ENCODE assay signal across 23 mouse cellular contexts in genomic region chr13:17638008-17638407, GRCm38 (mm10). TPM values are rescaled to one million over a fixed set of nuclear protein-coding genes. Genes with fewer than 3 reads are reported as not detected.
DNase-seq lines count a peak whose midpoint lies in the region; ATAC-seq and TF ChIP-seq lines count a peak whose summit lies in the region.
"Had no signal": no experiment of that assay in that cellular context is flagged by ENCODE, and none has a peak within 500 bp of the region (broad histone marks: within the 10 kb centered on the region; RNA-seq: fewer than 3 reads in every experiment).

No protein-coding gene starts in this region.

- no peak overlapping the region for H3K27ac ChIP-seq in heart, postnatal 0 days (ENCODE audit: low read depth)
- no peak overlapping the region for H3K27ac ChIP-seq in heart, embryonic 12.5 days (ENCODE audit: poor library complexity, severe bottlenecking)
- H3K27ac ChIP-seq in lung, embryonic 14.5 days (ENCODE audit: low read depth) = no peak overlapping the region
- H3K27ac ChIP-seq: embryonic facial prominence, embryonic 12.5 days; forebrain, embryonic 12.5 days; forebrain, embryonic 15.5 days; heart, embryonic 13.5 days; hindbrain, embryonic 12.5 days; hindbrain, embryonic 15.5 days had no signal

- no peak overlapping the region for H3K4me3 ChIP-seq in heart, postnatal 0 days (ENCODE audit: low read depth, low read length)
- H3K4me3 ChIP-seq in heart, embryonic 12.5 days = no peak overlapping the region
- no peak overlapping the region for H3K4me3 ChIP-seq in lung, embryonic 14.5 days (ENCODE audit: low read depth, low read length)
- H3K4me3 ChIP-seq: embryonic facial prominence, embryonic 12.5 days; erythroblast, embryonic 14.5 days; forebrain, embryonic 12.5 days; forebrain, embryonic 15.5 days; heart, embryonic 13.5 days; hindbrain, embryonic 12.5 days; hindbrain, embryonic 15.5 days had no signal

- no peak for TF ChIP-seq CTCF in heart, postnatal 0 days (IDR thresholded peaks at IDR 0.05; ENCODE audit: low read depth)
- no peak for TF ChIP-seq CTCF in lung, embryonic 14.5 days (IDR thresholded peaks at IDR 0.05; ENCODE audit: low read depth)

- H3K4me2 ChIP-seq in heart, postnatal 0 days (ENCODE audit: low read depth, low read length) = no peak overlapping the region
- no peak overlapping the region for H3K4me2 ChIP-seq in heart, embryonic 12.5 days
- no peak overlapping the region for H3K4me2 ChIP-seq in lung, embryonic 14.5 days
- H3K4me2 ChIP-seq: embryonic facial prominence, embryonic 12.5 days; forebrain, embryonic 12.5 days; forebrain, embryonic 15.5 days; heart, embryonic 13.5 days; hindbrain, embryonic 12.5 days; hindbrain, embryonic 15.5 days had no signal

- TF ChIP-seq EP300 in heart, postnatal 0 days (IDR thresholded peaks at IDR 0.05; ENCODE audit: low read depth) = no peak

- no peaks in the 10 kb centered on the region for H3K4me1 ChIP-seq in heart, postnatal 0 days (ENCODE audit: control insufficient read depth, insufficient read depth)
- no peaks in the 10 kb centered on the region for H3K4me1 ChIP-seq in heart, embryonic 12.5 days (replicated peaks)
- no peaks in the 10 kb centered on the region for H3K4me1 ChIP-seq in lung, embryonic 14.5 days (ENCODE audit: insufficient read depth)
- H3K4me1 ChIP-seq: embryonic facial prominence, embryonic 12.5 days; forebrain, embryonic 12.5 days; forebrain, embryonic 15.5 days; heart, embryonic 13.5 days; hindbrain, embryonic 12.5 days; hindbrain, embryonic 15.5 days had no signal

- no peaks in the 10 kb centered on the region for H3K36me3 ChIP-seq in heart, postnatal 0 days (replicated peaks; ENCODE audit: control insufficient read depth, insufficient read depth, low read length)
- no peaks in the 10 kb centered on the region for H3K36me3 ChIP-seq in heart, embryonic 12.5 days
- H3K36me3 ChIP-seq in lung, embryonic 14.5 days (ENCODE audit: insufficient read depth) = no peaks in the 10 kb centered on the region
- H3K36me3 ChIP-seq: embryonic facial prominence, embryonic 12.5 days; forebrain, embryonic 12.5 days; forebrain, embryonic 15.5 days; heart, embryonic 13.5 days; hindbrain, embryonic 12.5 days; hindbrain, embryonic 15.5 days had no signal

- peak; percentile 5 for DNase-seq in heart, postnatal 0 days (ENCODE audit: low spot score)
- DNase-seq in lung, embryonic 14.5 days = peak; percentile 55
- no peak for DNase-seq in lung, postnatal 4 days
- peak; percentile 7 for DNase-seq in testis, postnatal 14 days (ENCODE audit: low spot score)
- DNase-seq in testis, postnatal 10 days (ENCODE audit: low spot score) = no peak
- DNase-seq in liver = no peak
- DNase-seq: adrenal gland, adult 8-10 months; adrenal gland, postnatal 25 days; cerebellum, adult 18-20 months; cerebellum, adult 9-10 months; cerebellum, postnatal 14 days; gastrocnemius, postnatal 25 days; heart, adult 18-20 months had no signal

- ATAC-seq in heart, postnatal 0 days (ENCODE audit: insufficient read depth, low read depth) = no peak
- ATAC-seq in heart, embryonic 12.5 days (ENCODE audit: insufficient number of reproducible peaks, low FRiP score) = no peak
- ATAC-seq in lung, embryonic 14.5 days (ENCODE audit: insufficient read depth) = peak; percentile 80; the same call in 1 of the 2 replicates
- peak; percentile 50; the same call in 1 of the 2 replicates for ATAC-seq in megakaryocyte-erythroid progenitor cell, adult 5-6 weeks (replicated peaks; ENCODE audit: low FRiP score, low TSS enrichment, poor library complexity, severe bottlenecking)
- ATAC-seq: activated CD4-positive, CD25-positive, alpha-beta regulatory T cell, adult 4 months; forebrain, embryonic 15.5 days had no signal

- H3K9ac ChIP-seq in heart, postnatal 0 days (replicated peaks; ENCODE audit: low read depth, low read length) = no peak overlapping the region
- no peak overlapping the region for H3K9ac ChIP-seq in heart, embryonic 12.5 days
- H3K9ac ChIP-seq in lung, embryonic 14.5 days = no peak overlapping the region
- H3K9ac ChIP-seq: embryonic facial prominence, embryonic 12.5 days; forebrain, embryonic 12.5 days; forebrain, embryonic 15.5 days; heart, embryonic 13.5 days; hindbrain, embryonic 12.5 days; hindbrain, embryonic 15.5 days had no signal

- H3K9me3 ChIP-seq in heart, postnatal 0 days (replicated peaks; ENCODE audit: control insufficient read depth, low read length) = no peaks in the 10 kb centered on the region
- no peaks in the 10 kb centered on the region for H3K9me3 ChIP-seq in heart, embryonic 12.5 days (replicated peaks)
- no peaks in the 10 kb centered on the region for H3K9me3 ChIP-seq in lung, embryonic 14.5 days (ENCODE audit: low read depth, low read length)
- H3K9me3 ChIP-seq: embryonic facial prominence, embryonic 12.5 days; forebrain, embryonic 12.5 days; forebrain, embryonic 15.5 days; heart, embryonic 13.5 days; hindbrain, embryonic 12.5 days; hindbrain, embryonic 15.5 days had no signal

- no peaks in the 10 kb centered on the region for H3K27me3 ChIP-seq in heart, postnatal 0 days (ENCODE audit: control insufficient read depth, insufficient read depth, low read length)
- no peaks in the 10 kb centered on the region for H3K27me3 ChIP-seq in heart, embryonic 12.5 days (replicated peaks)
- H3K27me3 ChIP-seq in lung, embryonic 14.5 days (ENCODE audit: insufficient read depth, low read length) = no peaks in the 10 kb centered on the region
- H3K27me3 ChIP-seq: embryonic facial prominence, embryonic 12.5 days; forebrain, embryonic 12.5 days; forebrain, embryonic 15.5 days; heart, embryonic 13.5 days; hindbrain, embryonic 12.5 days; hindbrain, embryonic 15.5 days had no signal

RNA-seq across cellular contexts. Expression of gene Mplkip, which starts 57.0 kb away (rescaled TPM):
- total RNA-seq in heart, postnatal 0 days (2014; rRNA removed; ENCODE audit: low replicate concordance) = 6.0 and 7.0 TPM in 2 replicates
- 20.1 and 20.8 TPM in 2 replicates for polyA plus RNA-seq in heart, postnatal 0 days (2015; fragmentation: Nextera tagmentation; extraction: Ambion mirVana)
- 35.5 and 36.4 TPM in 2 replicates for polyA plus RNA-seq in heart, embryonic 12.5 days (2016; fragmentation: Nextera tagmentation; extraction: Ambion mirVana)
- polyA plus RNA-seq in lung, embryonic 14.5 days (2014; fragmentation: Nextera tagmentation; extraction: Ambion mirVana) = 53.5 and 61.6 TPM in 2 replicates
- total RNA-seq in megakaryocyte-erythroid progenitor cell, adult 5-6 weeks (2014; fragmentation: Nextera tagmentation) = 46.3 and 59.2 TPM in 2 replicates
- 34.0 and 49.9 TPM in 2 replicates for total RNA-seq in megakaryocyte-erythroid progenitor cell, adult 5-6 weeks (2017)

RNA-seq across cellular contexts. Expression of gene Sugct, which starts 57.3 kb away (rescaled TPM):
- 1.3 and 1.7 TPM in 2 replicates for total RNA-seq in heart, postnatal 0 days (2014; rRNA removed; ENCODE audit: low replicate concordance)
- polyA plus RNA-seq in heart, postnatal 0 days (2015; fragmentation: Nextera tagmentation; extraction: Ambion mirVana) = 3.9 and 4.4 TPM in 2 replicates
- 4.8 and 4.9 TPM in 2 replicates for polyA plus RNA-seq in heart, embryonic 12.5 days (2016; fragmentation: Nextera tagmentation; extraction: Ambion mirVana)
- polyA plus RNA-seq in lung, embryonic 14.5 days (2014; fragmentation: Nextera tagmentation; extraction: Ambion mirVana) = 3.0 and 3.4 TPM in 2 replicates
- 2.2 TPM in 1 of 2 replicates, not detected in the other for total RNA-seq in megakaryocyte-erythroid progenitor cell, adult 5-6 weeks (2014; fragmentation: Nextera tagmentation)
- 1.1 TPM in 1 of 2 replicates, not detected in the other for total RNA-seq in megakaryocyte-erythroid progenitor cell, adult 5-6 weeks (2017)
- polyA plus RNA-seq: erythroblast, embryonic 14.5 days had no signal

Comparison
In these comparisons a context has a peak if more than half of its experiments do, and no peak if none do; other contexts are left out.
1. DNase-seq: peak in heart, postnatal 0 days (single experiment), lung, embryonic 14.5 days (single experiment) and testis, postnatal 14 days (single experiment); none in lung, postnatal 4 days (0 of 2), testis, postnatal 10 days (single experiment) and liver (single experiment).
2. ATAC-seq: peak in lung, embryonic 14.5 days (single experiment) and megakaryocyte-erythroid progenitor cell, adult 5-6 weeks (single experiment); none in heart, postnatal 0 days (single experiment) and heart, embryonic 12.5 days (single experiment).